ENCODE assay signal across 27 mouse cellular contexts in the genomic region with DNA sequence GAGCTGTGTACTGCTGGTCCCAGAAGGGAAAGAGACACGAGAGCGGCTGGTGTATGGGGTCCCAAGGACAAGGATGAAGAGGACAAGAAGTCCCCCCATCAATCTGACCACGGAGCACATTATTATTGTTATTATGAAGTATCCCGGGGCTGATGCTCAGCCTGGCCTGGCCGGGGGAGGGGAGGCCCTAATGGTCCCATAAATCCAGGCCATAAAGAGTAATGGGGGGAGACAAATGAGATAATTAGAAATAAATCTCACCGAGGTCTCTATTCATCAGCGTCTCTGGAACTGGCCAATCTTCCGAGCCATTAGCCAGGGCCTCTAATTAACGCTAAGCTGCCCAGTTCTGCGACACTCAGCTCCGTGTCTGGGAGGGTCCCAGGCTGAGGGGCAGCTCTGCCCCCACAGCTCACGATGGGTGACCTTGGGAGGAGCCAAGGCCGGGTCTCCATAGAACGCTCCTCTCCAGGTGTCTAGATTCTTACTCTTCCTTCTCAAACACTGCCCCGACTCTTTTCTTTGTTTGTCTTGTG. TPM values are rescaled to one million over a fixed set of nuclear protein-coding genes. Genes with fewer than 3 reads are reported as not detected.
DNase-seq lines count a peak whose midpoint lies in the region; ATAC-seq and TF ChIP-seq lines count a peak whose summit lies in the region.
"Had no signal": no experiment of that assay in that cellular context is flagged by ENCODE, and none has a peak within 500 bp of the region (broad histone marks: within the 10 kb centered on the region; RNA-seq: fewer than 3 reads in every experiment).

No protein-coding gene starts in this region.

- 0 out of 2 replicates have a peak, but pooled peaks cover 4% of the 10 kb centered on the region for H3K27me3 ChIP-seq in heart, embryonic 10.5 days (ENCODE audit: insufficient read depth, poor library complexity, severe bottlenecking)
- H3K27me3 ChIP-seq in kidney, postnatal 0 days (ENCODE audit: insufficient read depth, low read length): 0 out of 2 replicates have a peak, but pooled peaks cover 2% of the 10 kb centered on the region
- peaks cover 25% of the 10 kb centered on the region for H3K27me3 ChIP-seq in neural tube, embryonic 12.5 days (replicated peaks)
- H3K27me3 ChIP-seq: limb, embryonic 15.5 days; liver, embryonic 15.5 days had no signal

- H3K4me2 ChIP-seq in kidney, postnatal 0 days (ENCODE audit: low read length): no peak overlapping the region
- no peak overlapping the region; the same call in 1 of the 2 replicates for H3K4me2 ChIP-seq in neural tube, embryonic 12.5 days (replicated peaks)
- H3K4me2 ChIP-seq: hindbrain, embryonic 13.5 days; limb, embryonic 15.5 days; liver, embryonic 15.5 days; lung, embryonic 14.5 days had no signal

- intact Hi-C loops in heart, postnatal 36 days (cut with DNase I): no loop called here

- no peaks in the 10 kb centered on the region for H3K9me3 ChIP-seq in heart, embryonic 10.5 days
- no peaks in the 10 kb centered on the region for H3K9me3 ChIP-seq in kidney, postnatal 0 days (replicated peaks; ENCODE audit: low read length)
- no peaks in the 10 kb centered on the region for H3K9me3 ChIP-seq in neural tube, embryonic 12.5 days
- H3K9me3 ChIP-seq: hindbrain, embryonic 13.5 days; limb, embryonic 15.5 days; liver, embryonic 15.5 days had no signal

- 81% methylated on average over 15 of the region's 15 CpGs for whole genome bisulfite sequencing in heart, embryonic 10.5 days
- 17% methylated on average over 15 of the region's 15 CpGs for WGBS in kidney, postnatal 0 days
- 21% methylated on average over 15 of the region's 15 CpGs for WGBS in neural tube, embryonic 12.5 days

- H3K9ac ChIP-seq in kidney, postnatal 0 days (ENCODE audit: low read depth, low read length): no peak overlapping the region
- no peak overlapping the region for H3K9ac ChIP-seq in neural tube, embryonic 12.5 days
- H3K9ac ChIP-seq: forebrain, postnatal 0 days; hindbrain, embryonic 13.5 days; limb, embryonic 15.5 days; liver, embryonic 15.5 days; lung, embryonic 14.5 days had no signal

- DNase-seq in heart, embryonic 10.5 days (ENCODE audit: low spot score): no peak
- DNase-seq in heart, postnatal 36 days: no peak
- peak; percentile 60 for DNase-seq in kidney, postnatal 0 days (ENCODE audit: low spot score)
- DNase-seq in kidney, postnatal 36 days: no peak
- DNase-seq in retina, postnatal 1 day: peak; percentile 83
- DNase-seq in liver: no peak
- DNase-seq: adrenal gland, postnatal 14 days; cerebellum, adult 11-12 months; cerebellum, postnatal 10 days; forebrain, postnatal 0 days; gastrocnemius, postnatal 10 days; kidney, postnatal 25 days; left cerebral cortex, postnatal 4 days; lung, embryonic 14.5 days; lung, postnatal 14 days; midbrain, embryonic 14.5 days; right cerebral cortex, postnatal 4 days; thymus, adult 2 months; thymus, postnatal 36 days had no signal

- no peak for TF ChIP-seq CTCF in kidney, postnatal 0 days (IDR thresholded peaks at IDR 0.05; ENCODE audit: low read depth)

- no peak overlapping the region for H3K4me3 ChIP-seq in heart, embryonic 10.5 days
- H3K4me3 ChIP-seq in kidney, postnatal 0 days (replicated peaks; ENCODE audit: low read depth, low read length): no peak overlapping the region
- no peak overlapping the region for H3K4me3 ChIP-seq in neural tube, embryonic 12.5 days
- H3K4me3 ChIP-seq: hindbrain, embryonic 13.5 days; layer of hippocampus, adult 2 months; limb, embryonic 15.5 days; liver, embryonic 15.5 days had no signal

- peaks cover 15% of the 10 kb centered on the region; the same call in 1 of the 2 replicates for H3K36me3 ChIP-seq in heart, embryonic 10.5 days
- H3K36me3 ChIP-seq in kidney, postnatal 0 days (ENCODE audit: insufficient read depth, low read length): no peaks in the 10 kb centered on the region
- 0 out of 2 replicates have a peak, but pooled peaks cover 3% of the 10 kb centered on the region for H3K36me3 ChIP-seq in neural tube, embryonic 12.5 days
- H3K36me3 ChIP-seq: hindbrain, embryonic 13.5 days; liver, embryonic 15.5 days had no signal

- H3K4me1 ChIP-seq in heart, embryonic 10.5 days: peaks cover 39% of the 10 kb centered on the region
- H3K4me1 ChIP-seq in kidney, postnatal 0 days (replicated peaks; ENCODE audit: insufficient read depth, low read length): no peaks in the 10 kb centered on the region
- H3K4me1 ChIP-seq in neural tube, embryonic 12.5 days: peaks cover 29% of the 10 kb centered on the region

- peak overlapping the region; percentile 62; the same call in 1 of the 2 replicates for H3K27ac ChIP-seq in heart, embryonic 10.5 days
- no peak overlapping the region for H3K27ac ChIP-seq in kidney, postnatal 0 days
- H3K27ac ChIP-seq in neural tube, embryonic 12.5 days: no peak overlapping the region
- H3K27ac ChIP-seq: hindbrain, embryonic 13.5 days; layer of hippocampus, adult 2 months; limb, embryonic 15.5 days; liver, embryonic 15.5 days had no signal

- ATAC-seq in kidney, postnatal 0 days (replicated peaks; ENCODE audit: low FRiP score, low read depth): no peak
- ATAC-seq in neural tube, embryonic 12.5 days (ENCODE audit: low FRiP score, low read depth): peak; percentile 56
- ATAC-seq: CD4-positive, CD25-positive, alpha-beta regulatory T cell, adult 4 months; forebrain, postnatal 0 days; intestine, postnatal 0 days had no signal

RNA-seq across cellular contexts. Expression of gene Mdfi, which starts 23.2 kb away (rescaled TPM):
- polyA plus RNA-seq in heart, embryonic 10.5 days (2016; fragmentation: Nextera tagmentation; extraction: Ambion mirVana): 15.3 and 17.7 TPM in 2 replicates
- 1 to 10 TPM in 1 of 2 experiments, under 1 TPM in 1; 0.81 to 3.1 TPM for total RNA-seq in heart, postnatal 36 days (2021)
- polyA plus RNA-seq in kidney, postnatal 0 days (2015; fragmentation: Nextera tagmentation; extraction: Ambion mirVana): 5.5 and 6.2 TPM in 2 replicates
- polyA plus RNA-seq in neural tube, embryonic 12.5 days (2016; fragmentation: Nextera tagmentation; extraction: Ambion mirVana): 12.9 and 13.9 TPM in 2 replicates
- total RNA-seq: monocyte, adult 5-6 weeks had no signal
- polyA plus RNA-seq: CD4-positive, CD25-positive, alpha-beta regulatory T cell, adult 4 months had no signal

Comparison
In these comparisons a context has a peak if more than half of its experiments do, and no peak if none do; other contexts are left out.
1. DNase-seq: peak in kidney, postnatal 0 days (single experiment) and retina, postnatal 1 day (single experiment); none in heart, embryonic 10.5 days (single experiment), heart, postnatal 36 days (0 of 2), kidney, postnatal 36 days (0 of 2) and liver (single experiment).